Mouse (Mus musculus): ENCODE results near the gene Polr3c.
"Not testable (repeated sequence)": the region's sequence is repeated elsewhere in the genome, so short reads cannot be mapped to it uniquely, and the experiment has no call there.

The Polr3c gene

GRCm38 (mm10) chr3:96708684-96709064 lies 18.8 kb downstream of the Polr3c start:
- DNase-seq (ENCODE audit: low read depth): no peak

GRCm38 (mm10) chr3:96707903-96708683 lies 19.3 kb downstream of the Polr3c start, which contains the start of gene Nudt17:
Gene Nudt17, minus strand, starts transcription at chr3:96708562.
- no peak for DNase-seq (ENCODE audit: low read depth)

- no peak for DNase-seq (ENCODE audit: low read depth)
Observed at GRCm38 (mm10) chr3:96706984-96707383, 20.4 kb downstream of the Polr3c start.

- DNase-seq (ENCODE audit: low read depth): no peak
Observed at GRCm38 (mm10) chr3:96706217-96706616, 21.2 kb downstream of the Polr3c start.

GRCm38 (mm10) chr3:96704778-96705177 lies 22.6 kb downstream of the Polr3c start:
- DNase-seq (ENCODE audit: low read depth): no peak

GRCm38 (mm10) chr3:96701003-96701402 lies 26.4 kb downstream of the Polr3c start:
- DNase-seq (ENCODE audit: low read depth): no peak

- no peak for DNase-seq (ENCODE audit: low read depth)
Observed at GRCm38 (mm10) chr3:96700376-96700775, 27.1 kb downstream of the Polr3c start.

GRCm38 (mm10) chr3:96698993-96699690 lies 28.3 kb downstream of the Polr3c start:
- DNase-seq (ENCODE audit: low read depth): no peak

- peak; percentile 61 for DNase-seq (ENCODE audit: low read depth)
Observed at GRCm38 (mm10) chr3:96696766-96697732, 30.4 kb downstream of the Polr3c start.

- peak; percentile 53 for DNase-seq (ENCODE audit: low read depth)
Observed at GRCm38 (mm10) chr3:96696198-96696765, 31.1 kb downstream of the Polr3c start, which contains the start of gene Pias3. Gene Pias3, plus strand, starts transcription at chr3:96696384.

GRCm38 (mm10) chr3:96693579-96693978 lies 33.8 kb downstream of the Polr3c start:
- no peak for DNase-seq (ENCODE audit: low read depth)

- no peak for DNase-seq (ENCODE audit: low read depth)
Observed at GRCm38 (mm10) chr3:96692506-96692905, 34.9 kb downstream of the Polr3c start.

GRCm38 (mm10) chr3:96690298-96690697 lies 37.1 kb downstream of the Polr3c start:
- DNase-seq (ENCODE audit: low read depth): no peak

GRCm38 (mm10) chr3:96688854-96689253 lies 38.6 kb downstream of the Polr3c start:
- no peak for DNase-seq (ENCODE audit: low read depth)

GRCm38 (mm10) chr3:96686057-96686456 lies 41.4 kb downstream of the Polr3c start:
- not testable (repeated sequence) for DNase-seq (ENCODE audit: low read depth)

- DNase-seq (ENCODE audit: low read depth): no peak
Observed at GRCm38 (mm10) chr3:96684822-96685156, 42.6 kb downstream of the Polr3c start.

- DNase-seq (ENCODE audit: low read depth): no peak
Observed at GRCm38 (mm10) chr3:96684151-96684821, 43.1 kb downstream of the Polr3c start.

- DNase-seq (ENCODE audit: low read depth): no peak
Observed at GRCm38 (mm10) chr3:96683496-96683895, 43.9 kb downstream of the Polr3c start.

- no peak for DNase-seq (ENCODE audit: low read depth)
Observed at GRCm38 (mm10) chr3:96680269-96680956, 47.0 kb downstream of the Polr3c start.

- no peak for DNase-seq (ENCODE audit: low read depth)
Observed at GRCm38 (mm10) chr3:96679159-96679674, 48.2 kb downstream of the Polr3c start.

Data from fibroblast of lung, adult 2 months (primary cell).